Mouse (Mus musculus): ENCODE data around the gene Ppp4r2.

DNA sequence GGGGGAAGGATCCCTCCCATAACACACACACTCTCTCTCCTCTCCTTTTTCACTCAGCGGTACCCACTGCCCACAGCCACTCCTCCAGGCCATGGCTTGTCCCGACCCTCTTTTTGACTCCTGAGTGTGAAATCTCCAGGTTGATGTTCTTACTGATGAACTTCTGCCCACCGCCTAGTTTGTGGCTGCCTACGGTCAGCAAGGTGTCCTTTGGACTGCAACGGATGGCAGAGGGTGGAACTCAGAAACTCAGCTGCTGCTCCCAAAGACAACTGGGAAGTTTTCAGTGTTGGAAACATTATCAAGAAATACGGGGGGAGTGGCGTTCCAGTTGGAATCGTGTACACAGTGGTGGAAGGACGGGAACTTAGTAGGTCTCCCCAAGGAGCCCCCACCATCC, 48.2 kb downstream of the Ppp4r2 start:
- TF ChIP-seq POLR2A (IDR thresholded peaks at IDR 0.05; ENCODE audit: low read depth, low read length), result no peak
- no peak for TF ChIP-seq CTCF (IDR thresholded peaks at IDR 0.05; ENCODE audit: extremely low read depth, insufficient read length, insufficient replicate concordance, low read depth, low read length)
